Mouse (Mus musculus) MEL (cell line): ENCODE data around the gene Ifih1.

Source experiments
- CHD2 ChIP-seq: IDR thresholded peaks from 2 replicates; pipeline ENCODE4 v1.6.1; 2011; ENCODE audit warnings: low read length, improper control_type of control experiment
- EP300 ChIP-seq, 2 experiments: IDR thresholded peaks; 2 replicates each; pipeline ENCODE4 v1.6.1; 2011; ENCODE audit warnings: improper control_type of control experiment in 2 of 2, low read length in 2 of 2, low read depth in 1 of 2, mild to moderate bottlenecking in 1 of 2
- MAX ChIP-seq: IDR thresholded peaks from 2 replicates; pipeline ENCODE4 v1.6.1; 2011; ENCODE audit warnings: low read length, improper control_type of control experiment
- USF2 ChIP-seq, 2 experiments: IDR thresholded peaks; 2 replicates each; pipeline ENCODE4 v1.6.1; 2011 to 2012; ENCODE audit warnings: improper control_type of control experiment in 2 of 2, low read length in 2 of 2, borderline replicate concordance in 1 of 2, inconsistent platforms in 1 of 2, low read depth in 1 of 2, mild to moderate bottlenecking in 1 of 2; ENCODE audit not compliant: insufficient read depth in 1 of 2

- TF ChIP-seq CHD2 (peak; percentile 75), USF2 (IDR thresholded peaks at IDR 0.05; ENCODE audit: borderline replicate concordance in 1 of 2, insufficient read depth in 1 of 2, low read depth in 1 of 2, low read length in 2 of 2) (no peak), MAX (0 out of 2 replicates have a peak, but pooled peaks have one; percentile 63), EP300 (IDR thresholded peaks at IDR 0.05; ENCODE audit: low read depth in 1 of 2, low read length in 2 of 2) (peak; percentile 100)
Observed at GRCm38 (mm10) chr2:62618934-62619341, 27.1 kb downstream of the Ifih1 start.
